Mouse (Mus musculus) heart, embryonic 13.5 days (tissue): ENCODE results near the gene Ccdc187. TPM values are rescaled to one million over a fixed set of nuclear protein-coding genes. Genes with fewer than 3 reads are reported as not detected.

Experiments
- ATAC-seq: fragments of 200-750 bp; cut with Nextera tagmentation; 2 replicates; pipeline ENCODE4 v1.8.0; 2017; ENCODE audit warnings: moderate TSS enrichment; ENCODE audit not compliant: insufficient number of reproducible peaks, low FRiP score, low TSS enrichment; ENCODE audit errors: extremely low read depth
- H3K27ac ChIP-seq: fragments of 300-500 bp; sonication (generic); replicated peaks from 2 replicates; pipeline ENCODE4 v1.5.1; 2015; ENCODE audit warnings: moderate library complexity, mild to moderate bottlenecking, inconsistent platforms
- H3K27me3 ChIP-seq: fragments of 300-500 bp; sonication (generic); replicated peaks from 2 replicates; pipeline ENCODE4 v1.6.1; 2015; ENCODE audit warnings: mild to moderate bottlenecking, inconsistent platforms
- H3K36me3 ChIP-seq: fragments of 300-500 bp; sonication (generic); 2 replicates; pipeline ENCODE4 v1.6.1; 2015; ENCODE audit warnings: mild to moderate bottlenecking, inconsistent platforms
- H3K4me1 ChIP-seq: fragments of 300-500 bp; sonication (generic); 2 replicates; pipeline ENCODE4 v1.6.1; 2015; ENCODE audit warnings: inconsistent platforms
- H3K4me2 ChIP-seq: fragments of 300-500 bp; sonication (generic); 2 replicates; pipeline ENCODE4 v1.6.1; 2015; ENCODE audit warnings: inconsistent platforms, mild to moderate bottlenecking, moderate library complexity
- H3K4me3 ChIP-seq: fragments of 300-500 bp; sonication (generic); 2 replicates; pipeline ENCODE4 v1.5.1; 2015; ENCODE audit warnings: moderate library complexity, mild to moderate bottlenecking, inconsistent platforms
- H3K9ac ChIP-seq: fragments of 300-500 bp; sonication (generic); 2 replicates; pipeline ENCODE4 v1.6.1; 2015; ENCODE audit warnings: inconsistent platforms, mild to moderate bottlenecking, moderate library complexity
- H3K9me3 ChIP-seq: fragments of 300-500 bp; sonication (generic); 2 replicates; pipeline ENCODE4 v1.6.1; 2016; ENCODE audit warnings: inconsistent platforms
- WGBS: fragments of 180-500 bp; shearing (Covaris S2); methylation state at CpG from one replicate; pipeline ENCODE4 v1.1.7; 2015; ENCODE audit warnings: mixed read lengths; 5-methylcytosine and 5-hydroxymethylcytosine counted together
- polyA plus RNA-seq: library from polyadenylated mRNA; unstranded; fragments of >200 nt; fragmentation: Nextera tagmentation; extraction: Ambion mirVana; gene quantifications from 2 replicates; pipeline ENCODE4 v1.2.1, GENCODE M21; 2015

The Ccdc187 gene
- polyA plus RNA-seq, 1 experiment from 2014 or later = 0.24 TPM

DNA sequence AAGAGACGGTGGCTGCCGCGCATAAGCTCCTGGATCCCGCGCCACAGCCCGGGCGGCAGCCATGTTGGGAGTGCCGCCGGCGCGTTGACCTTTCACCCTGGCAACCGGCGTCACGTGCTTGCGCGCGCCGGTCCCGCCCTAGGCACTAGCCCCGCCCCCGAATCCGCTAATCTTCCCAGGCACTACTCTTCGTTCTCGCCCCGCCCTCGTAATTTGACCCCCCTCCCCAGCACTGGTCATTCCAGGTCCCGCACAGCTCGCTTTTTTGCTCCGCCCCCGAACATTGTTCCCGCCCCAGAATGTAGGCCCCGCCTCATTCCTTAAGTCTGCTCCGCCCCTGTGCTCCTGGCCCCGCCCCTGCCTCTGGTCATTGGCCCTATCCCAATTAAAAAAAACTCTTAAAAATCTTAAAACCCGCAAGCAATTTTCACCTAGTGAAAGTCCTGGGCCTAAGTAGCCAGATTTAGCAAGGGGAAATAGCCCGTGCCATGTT lies 57.0 kb downstream of the Ccdc187 start, which contains the start of gene Qsox2:
Qsox2 (minus strand) TSS at position 236 of the 493 bp plus-strand sequence.
- WGBS = under 1% methylated on average over 36 of the region's 36 CpGs
- H3K4me1 ChIP-seq = peaks cover 35% of the 10 kb centered on the region
- peak within 1 kb of the TSS; percentile 90 for H3K9ac ChIP-seq
- peak within 1 kb of the TSS; percentile 78 for H3K4me3 ChIP-seq
- no peaks in the 10 kb centered on the region for H3K36me3 ChIP-seq
- no peaks in the 10 kb centered on the region for H3K9me3 ChIP-seq
- H3K4me2 ChIP-seq = peak within 1 kb of the TSS; percentile 95
- peak within 1 kb of the TSS; percentile 67 for H3K27ac ChIP-seq
- peak; percentile 87 for ATAC-seq
- H3K27me3 ChIP-seq = no peaks in the 10 kb centered on the region

DNA sequence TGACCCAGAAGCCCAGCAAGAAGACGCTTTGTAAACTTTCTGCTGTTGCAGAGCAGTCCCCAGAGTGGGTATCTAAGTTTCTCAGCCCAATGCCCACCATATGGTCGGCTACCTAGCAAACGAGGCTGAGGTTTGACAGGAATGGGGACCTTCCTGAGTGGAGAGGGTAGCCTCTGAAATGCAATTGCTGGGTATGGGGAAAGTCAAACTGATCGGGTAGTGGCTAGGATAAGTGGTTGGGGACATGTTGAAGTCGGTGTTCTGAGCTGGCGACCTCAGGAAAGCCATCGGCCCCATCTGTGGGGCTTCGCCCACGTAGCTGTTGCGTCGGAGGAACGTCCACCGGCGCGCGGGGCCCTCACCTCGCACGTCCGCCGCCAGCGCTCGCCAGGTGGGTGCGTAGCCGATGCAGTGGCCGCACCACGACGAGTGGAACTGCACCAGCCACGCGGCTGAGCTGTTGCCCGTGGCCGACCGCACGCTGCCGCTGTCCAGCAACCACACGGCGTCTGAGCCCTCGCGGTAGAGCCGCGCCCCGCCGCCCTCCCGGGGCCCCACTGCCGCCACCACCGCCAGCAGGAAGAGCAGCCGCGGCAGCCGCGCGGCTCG lies 57.6 kb downstream of the Ccdc187 start:
- Histone ChIP-seq H3K4me2 (peak overlapping the region; percentile 95), H3K4me1 (peaks cover 35% of the 10 kb centered on the region), H3K36me3 (no peaks in the 10 kb centered on the region), H3K9me3 (no peaks in the 10 kb centered on the region), H3K4me3 (peak overlapping the region; percentile 78), H3K9ac (peak overlapping the region; percentile 90), H3K27ac (peak overlapping the region; percentile 67), H3K27me3 (0 out of 2 replicates have a peak, but pooled peaks cover 2% of the 10 kb centered on the region)
- peak; percentile 64 for ATAC-seq
- under 1% methylated on average over 48 of the region's 51 CpGs for WGBS

DNA sequence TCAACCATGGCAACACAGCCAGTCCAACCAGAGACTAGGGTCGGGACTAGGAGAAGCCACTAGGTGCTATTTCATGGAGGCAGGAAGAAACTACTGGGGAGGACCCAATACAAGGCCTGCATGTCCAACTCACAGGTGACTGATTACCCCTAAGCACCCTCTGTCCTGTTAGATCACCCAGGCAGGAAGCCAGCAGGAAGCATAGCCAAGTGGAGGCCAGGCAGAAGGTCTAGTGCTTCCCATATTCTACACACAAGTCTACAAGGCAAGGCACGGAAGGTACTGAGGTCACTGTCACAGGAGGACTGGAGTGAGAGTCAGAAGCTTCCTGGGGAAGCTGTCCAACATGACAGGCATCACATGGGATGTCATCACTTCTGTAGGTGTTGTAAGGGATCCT lies 59.6 kb downstream of the Ccdc187 start:
- 0 out of 2 replicates have a peak, but pooled peaks cover 2% of the 10 kb centered on the region for H3K27me3 ChIP-seq

DNA sequence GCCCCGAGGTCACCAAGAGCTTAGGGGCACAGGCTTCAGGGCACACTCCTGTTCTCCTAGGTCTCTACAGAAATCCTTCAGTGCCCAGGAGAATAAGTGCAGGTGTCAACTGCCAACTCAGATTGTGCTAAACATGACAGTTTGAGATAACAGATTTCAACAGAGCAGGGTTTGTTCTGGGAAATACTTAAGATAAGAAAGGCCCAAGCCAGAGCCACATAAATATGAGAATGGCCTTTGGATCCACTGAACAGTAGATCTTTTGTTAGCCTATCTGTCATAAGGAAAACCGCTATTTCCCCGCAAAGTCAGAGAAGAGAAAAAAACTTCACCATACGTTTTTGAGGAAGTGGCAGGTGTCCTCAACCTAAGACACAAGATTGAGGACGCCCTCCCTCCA lies 60.1 kb downstream of the Ccdc187 start:
- ATAC-seq = no peak
- H3K9ac ChIP-seq = no peak overlapping the region
- peaks cover 41% of the 10 kb centered on the region for H3K4me1 ChIP-seq
- H3K36me3 ChIP-seq = no peaks in the 10 kb centered on the region
- 47% methylated on average over 5 of the region's 5 CpGs for WGBS
- H3K9me3 ChIP-seq = no peaks in the 10 kb centered on the region
- H3K4me2 ChIP-seq = no peak overlapping the region
- H3K4me3 ChIP-seq = no peak overlapping the region
- no peak overlapping the region for H3K27ac ChIP-seq
- 0 out of 2 replicates have a peak, but pooled peaks cover 2% of the 10 kb centered on the region for H3K27me3 ChIP-seq

More for the DNA sequence above, 59.6 kb downstream of the Ccdc187 start:
- Histone ChIP-seq H3K4me2 (no peak overlapping the region), H3K27ac (0 out of 2 replicates have a peak overlapping the region, but pooled peaks have one; percentile 3), H3K9me3 (no peaks in the 10 kb centered on the region), H3K4me3 (no peak overlapping the region), H3K9ac (no peak overlapping the region), H3K4me1 (peaks cover 41% of the 10 kb centered on the region), H3K36me3 (no peaks in the 10 kb centered on the region)
- ATAC-seq = no peak
- 69% methylated on average over 2 of the region's 2 CpGs for WGBS

DNA sequence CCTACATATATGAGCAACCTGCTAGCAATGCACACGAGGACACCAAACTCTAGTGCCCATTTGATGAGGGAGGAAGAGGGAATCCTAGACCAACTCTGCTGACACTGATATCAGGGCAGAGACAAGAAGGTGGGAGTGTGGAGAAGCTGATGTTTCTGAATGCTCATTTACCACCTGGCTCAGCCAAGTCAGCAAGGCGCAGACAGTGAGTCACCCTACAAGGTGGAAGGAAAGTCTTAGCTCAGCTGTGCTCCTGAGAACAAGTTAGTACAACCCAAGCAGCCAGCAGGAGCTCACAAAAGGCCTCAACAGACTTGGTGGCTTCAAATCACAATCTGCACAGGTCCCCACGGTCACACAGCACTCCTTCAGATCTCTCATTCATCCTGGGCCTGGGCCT lies 63.0 kb downstream of the Ccdc187 start:
- H3K4me2 ChIP-seq = no peak overlapping the region
- no peak for ATAC-seq
- peaks cover 37% of the 10 kb centered on the region for H3K4me1 ChIP-seq
- H3K36me3 ChIP-seq = peaks cover 5% of the 10 kb centered on the region; the same call in 1 of the 2 replicates
- no peaks in the 10 kb centered on the region for H3K9me3 ChIP-seq
- H3K27me3 ChIP-seq = 0 out of 2 replicates have a peak, but pooled peaks cover 2% of the 10 kb centered on the region
- H3K9ac ChIP-seq = no peak overlapping the region
- H3K27ac ChIP-seq = no peak overlapping the region
- WGBS = 78% methylated on average over 3 of the region's 3 CpGs
- no peak overlapping the region for H3K4me3 ChIP-seq

DNA sequence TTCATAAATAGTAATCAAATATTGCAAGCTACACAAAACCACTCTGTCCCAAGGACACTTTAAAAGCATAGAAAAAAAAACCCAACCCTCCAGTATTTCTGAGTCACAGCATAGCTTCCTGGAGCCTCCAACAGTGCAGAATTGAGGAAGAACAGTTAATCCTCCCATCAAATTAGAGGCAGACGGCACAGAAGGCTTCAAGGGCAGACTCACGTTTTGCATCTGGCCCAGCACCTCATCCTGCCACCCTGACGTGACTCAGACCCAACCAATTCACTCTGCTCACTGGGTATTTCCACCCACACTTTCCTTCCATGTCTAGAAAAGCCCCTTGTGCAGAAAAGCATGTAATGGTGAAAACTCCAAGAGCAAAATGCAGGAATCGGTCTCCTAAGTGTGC lies 64.1 kb downstream of the Ccdc187 start:
- Histone ChIP-seq H3K27ac (no peak overlapping the region), H3K36me3 (peaks cover 12% of the 10 kb centered on the region; the same call in 1 of the 2 replicates), H3K4me2 (no peak overlapping the region), H3K27me3 (0 out of 2 replicates have a peak, but pooled peaks cover 2% of the 10 kb centered on the region), H3K4me1 (peaks cover 27% of the 10 kb centered on the region), H3K9me3 (no peaks in the 10 kb centered on the region), H3K9ac (no peak overlapping the region), H3K4me3 (no peak overlapping the region)
- ATAC-seq = no peak
- WGBS = 55% methylated on average over 4 of the region's 4 CpGs

DNA sequence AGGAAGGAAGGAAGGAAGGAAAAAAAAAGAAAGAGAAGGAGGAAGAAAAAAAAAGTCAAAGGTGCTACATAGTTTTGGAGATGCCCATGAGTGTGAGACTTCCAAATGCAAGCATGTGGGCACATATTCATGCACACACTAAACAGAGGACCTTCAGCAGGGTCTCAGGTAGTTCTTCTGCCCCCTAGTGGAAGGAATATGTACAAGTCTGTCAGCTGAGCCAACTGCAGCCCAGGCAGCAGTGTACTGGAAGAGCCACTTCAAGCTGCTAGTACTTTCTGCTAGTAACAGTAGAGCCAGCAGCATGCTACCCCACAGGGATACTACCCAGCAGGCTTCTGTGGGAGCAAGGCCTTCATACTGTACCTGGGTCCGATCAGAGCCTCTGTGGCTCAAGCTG lies 66.6 kb downstream of the Ccdc187 start:
- WGBS = 55% methylated on average over 1 of the region's 1 CpGs
- peaks cover 7% of the 10 kb centered on the region; the same call in 1 of the 2 replicates for H3K4me1 ChIP-seq
- H3K27me3 ChIP-seq = 0 out of 2 replicates have a peak, but pooled peaks cover 2% of the 10 kb centered on the region
- H3K27ac ChIP-seq = no peak overlapping the region
- H3K4me2 ChIP-seq = no peak overlapping the region
- no peak for ATAC-seq
- peaks cover 33% of the 10 kb centered on the region for H3K36me3 ChIP-seq
- H3K9me3 ChIP-seq = no peaks in the 10 kb centered on the region
- no peak overlapping the region for H3K9ac ChIP-seq
- H3K4me3 ChIP-seq = no peak overlapping the region

DNA sequence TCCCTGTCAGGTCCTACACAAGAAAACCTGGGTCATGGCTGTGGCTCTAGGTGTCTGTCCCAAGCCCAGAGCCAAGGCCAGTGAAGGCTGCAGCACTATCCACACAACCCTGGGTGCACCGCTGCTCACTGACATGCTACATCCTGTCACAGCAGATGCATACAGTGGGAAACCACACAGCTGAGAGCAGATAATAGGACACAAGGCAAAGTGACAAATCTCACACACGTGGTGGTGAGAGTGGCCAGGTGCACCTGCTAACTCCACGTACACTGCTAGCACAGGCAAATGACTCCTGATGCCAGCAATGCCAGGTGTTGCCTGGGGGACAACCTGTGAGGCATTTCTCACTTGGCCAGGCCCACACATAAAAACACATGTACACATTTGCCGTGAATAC lies 69.1 kb downstream of the Ccdc187 start:
- H3K9ac ChIP-seq = no peak overlapping the region
- H3K4me3 ChIP-seq = no peak overlapping the region
- 81% methylated on average over 4 of the region's 4 CpGs for WGBS
- no peaks in the 10 kb centered on the region for H3K4me1 ChIP-seq
- no peaks in the 10 kb centered on the region for H3K9me3 ChIP-seq
- H3K27me3 ChIP-seq = no peaks in the 10 kb centered on the region
- H3K36me3 ChIP-seq = peaks cover 54% of the 10 kb centered on the region
- no peak overlapping the region for H3K4me2 ChIP-seq
- H3K27ac ChIP-seq = no peak overlapping the region
- no peak for ATAC-seq

DNA sequence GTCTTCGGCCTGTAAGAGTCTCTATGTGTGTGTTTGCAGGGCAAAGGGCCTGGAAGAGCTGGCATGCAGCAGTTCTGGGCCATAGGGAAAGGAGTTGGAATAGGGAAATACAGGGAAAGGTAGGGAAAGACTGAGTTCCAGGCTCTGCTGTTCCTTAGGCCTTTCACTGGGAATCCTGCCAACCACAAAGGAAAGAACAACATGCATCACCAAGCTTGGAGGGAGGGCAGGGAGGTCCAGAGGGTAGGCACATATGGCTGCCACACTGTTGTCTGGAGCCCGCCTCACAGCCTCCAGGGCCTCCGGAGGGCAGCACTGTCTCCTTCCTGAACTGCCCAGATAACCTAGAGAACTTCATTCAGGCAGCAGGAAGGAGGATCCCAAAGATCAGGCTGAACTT lies 70.4 kb downstream of the Ccdc187 start:
- WGBS = 72% methylated on average over 3 of the region's 3 CpGs

DNA sequence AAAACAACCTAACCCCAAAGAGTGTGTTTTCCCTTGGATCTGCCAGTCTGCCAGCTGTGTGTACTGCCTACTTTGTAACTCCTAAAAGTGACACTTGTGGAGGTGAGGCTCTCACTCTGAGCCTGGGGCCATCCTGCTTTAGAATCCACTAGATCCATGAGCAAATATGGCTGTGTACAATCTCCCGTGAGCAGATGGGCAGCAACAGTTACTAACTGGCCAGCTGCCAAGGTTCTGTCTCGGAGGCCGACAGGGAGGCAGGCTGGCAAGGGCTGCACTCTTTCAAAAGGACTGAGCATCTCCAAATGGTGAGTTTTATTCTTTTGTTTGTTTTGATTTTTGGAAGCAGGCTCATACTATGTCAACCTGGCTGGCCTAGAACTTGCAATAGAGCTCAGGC lies 79.8 kb downstream of the Ccdc187 start:
- Histone ChIP-seq H3K9ac (no peak overlapping the region), H3K4me1 (0 out of 2 replicates have a peak, but pooled peaks cover 7% of the 10 kb centered on the region), H3K4me3 (no peak overlapping the region), H3K36me3 (peaks cover 78% of the 10 kb centered on the region), H3K27ac (no peak overlapping the region), H3K27me3 (no peaks in the 10 kb centered on the region), H3K4me2 (no peak overlapping the region), H3K9me3 (no peaks in the 10 kb centered on the region; the same call in 1 of the 2 replicates)
- WGBS = 12% methylated on average over 3 of the region's 3 CpGs
- no peak for ATAC-seq

More for the DNA sequence above, 70.4 kb downstream of the Ccdc187 start:
- Histone ChIP-seq H3K4me3 (no peak overlapping the region), H3K36me3 (peaks cover 67% of the 10 kb centered on the region), H3K27me3 (no peaks in the 10 kb centered on the region), H3K9ac (no peak overlapping the region), H3K4me2 (no peak overlapping the region), H3K4me1 (no peaks in the 10 kb centered on the region), H3K9me3 (no peaks in the 10 kb centered on the region), H3K27ac (no peak overlapping the region)
- ATAC-seq = no peak

DNA sequence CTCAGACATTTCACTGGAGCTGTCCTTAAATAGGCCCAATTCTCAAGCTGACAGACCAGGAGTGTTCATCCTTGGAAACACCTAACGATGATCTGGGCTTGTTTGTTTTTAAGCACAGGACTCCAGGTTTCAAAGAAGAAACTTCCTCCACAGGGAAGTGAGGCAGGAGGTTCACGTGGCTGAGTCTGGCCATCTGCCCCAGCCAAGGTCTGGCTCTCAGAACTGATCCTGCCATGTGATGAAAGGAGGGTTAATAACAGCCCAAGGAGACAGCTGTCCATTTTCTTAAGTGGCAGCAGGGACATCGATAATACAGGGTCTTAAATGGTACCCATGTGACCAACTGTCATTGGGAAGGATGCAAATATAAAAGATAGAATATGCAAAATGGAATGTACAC lies 84.8 kb downstream of the Ccdc187 start:
- no peaks in the 10 kb centered on the region; the same call in 1 of the 2 replicates for H3K9me3 ChIP-seq
- no peak for ATAC-seq
- no peak overlapping the region for H3K4me2 ChIP-seq
- peaks cover 11% of the 10 kb centered on the region for H3K4me1 ChIP-seq
- H3K36me3 ChIP-seq = peaks cover 45% of the 10 kb centered on the region
- H3K27ac ChIP-seq = no peak overlapping the region
- no peak overlapping the region for H3K4me3 ChIP-seq
- peaks cover 35% of the 10 kb centered on the region for H3K27me3 ChIP-seq
- no peak overlapping the region for H3K9ac ChIP-seq
- 77% methylated on average over 3 of the region's 3 CpGs for WGBS
